Mouse (Mus musculus) regulatory T cell (primary cell): ENCODE measurements around the gene Cenpv.

Experiments used
- in situ Hi-C: fragments of 300-600 bp; cut with MboI, MseI; formaldehyde crosslinking; loops from one replicate; pipeline ENCODE4 v1.15.1; 2025; ENCODE audit warnings: high pct_unique_total_duplicates

The Cenpv gene

DNA sequence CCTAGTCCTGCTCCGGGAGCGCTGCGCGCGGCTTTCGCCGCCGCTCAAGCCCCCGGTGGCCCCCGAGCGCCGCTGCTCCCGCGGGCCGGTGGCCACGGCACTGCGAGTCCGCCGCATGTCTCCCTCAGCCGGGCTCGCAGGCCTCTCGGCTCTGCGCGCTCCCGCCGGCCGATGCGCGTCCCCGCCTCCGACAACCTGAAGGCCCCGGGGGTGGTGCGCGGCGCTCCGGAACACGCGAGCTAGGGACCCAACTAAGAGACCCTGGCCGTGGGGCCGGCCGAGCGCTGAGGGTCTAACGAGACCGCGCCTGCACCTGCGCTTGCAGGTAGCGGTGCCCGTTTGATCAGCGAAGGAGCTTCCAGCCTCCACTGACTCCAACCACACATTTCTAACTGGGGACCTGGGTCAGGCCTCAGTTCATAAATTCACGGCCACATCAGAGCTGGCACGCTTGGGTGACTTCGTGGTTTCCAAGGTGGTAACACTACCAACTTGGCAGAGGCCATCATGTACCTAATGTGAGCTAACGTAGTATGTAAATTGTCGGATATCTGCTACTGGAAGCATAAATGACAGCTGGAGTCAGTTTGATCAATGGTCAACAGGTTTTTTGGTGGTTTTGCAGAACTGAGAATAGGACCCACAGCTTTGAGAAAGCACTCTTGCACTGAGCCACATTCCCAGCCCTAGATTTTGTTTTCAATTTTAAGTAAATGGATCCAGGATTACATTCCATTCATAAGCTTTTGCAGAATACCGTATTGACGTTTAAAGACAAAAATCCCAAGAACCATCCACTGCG lies at the start of gene Cenpv:
Cenpv (minus strand) TSS at position 173 of the 802 bp plus-strand sequence.
- in situ Hi-C loops = no loop called here

DNA sequence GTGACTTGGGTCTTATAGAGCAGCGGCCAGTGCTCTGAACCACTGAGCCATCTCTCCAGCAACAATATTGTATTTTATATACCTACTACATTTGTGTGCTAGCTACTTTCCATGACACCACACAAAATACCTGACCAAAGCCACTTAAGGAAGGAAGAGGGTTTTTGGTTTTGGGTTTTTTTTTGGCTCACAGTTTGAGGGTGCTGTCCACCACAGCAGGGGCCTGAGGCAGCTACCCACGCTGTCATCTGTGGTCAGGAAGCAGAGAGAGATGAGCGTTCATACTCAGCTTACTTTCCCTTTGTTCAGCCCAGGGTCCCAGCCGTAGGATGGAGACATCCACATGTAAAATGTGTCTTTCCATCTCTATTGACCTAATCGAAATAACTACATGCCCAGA lies 48.0 kb upstream of the Cenpv start:
- in situ Hi-C loops = loop anchor here (5.0 kb wide), 1 partner anchor 105 kb away; no protein-coding TSS in a partner anchor

DNA sequence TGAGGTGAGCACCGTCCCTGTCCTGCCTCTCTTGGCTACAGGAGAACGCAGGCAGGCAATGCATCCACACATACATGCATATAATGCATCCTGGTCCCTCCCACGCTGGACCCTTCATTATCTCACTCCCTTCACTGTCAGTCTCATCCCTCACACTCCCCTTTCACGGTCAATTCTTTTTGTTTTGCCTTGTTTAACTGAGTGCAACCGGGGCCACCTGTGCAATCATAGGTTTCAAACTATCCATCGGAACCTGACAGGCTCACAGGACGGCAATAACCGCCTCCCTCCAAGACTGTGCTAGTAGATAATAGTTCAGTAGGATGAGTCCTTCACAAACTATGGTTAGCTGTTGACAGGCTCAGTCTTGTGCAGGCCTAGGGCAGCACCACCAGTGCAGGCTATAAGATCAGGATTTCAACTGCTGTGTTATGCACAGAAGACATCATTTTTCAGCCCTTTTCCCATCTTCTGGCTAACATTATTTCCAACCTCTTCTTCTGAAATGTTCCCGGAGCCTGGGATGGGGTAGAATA lies 45.7 kb upstream of the Cenpv start:
- in situ Hi-C loops = loop anchor here (5.0 kb wide), 1 partner anchor 102 kb away; no protein-coding TSS in a partner anchor

DNA sequence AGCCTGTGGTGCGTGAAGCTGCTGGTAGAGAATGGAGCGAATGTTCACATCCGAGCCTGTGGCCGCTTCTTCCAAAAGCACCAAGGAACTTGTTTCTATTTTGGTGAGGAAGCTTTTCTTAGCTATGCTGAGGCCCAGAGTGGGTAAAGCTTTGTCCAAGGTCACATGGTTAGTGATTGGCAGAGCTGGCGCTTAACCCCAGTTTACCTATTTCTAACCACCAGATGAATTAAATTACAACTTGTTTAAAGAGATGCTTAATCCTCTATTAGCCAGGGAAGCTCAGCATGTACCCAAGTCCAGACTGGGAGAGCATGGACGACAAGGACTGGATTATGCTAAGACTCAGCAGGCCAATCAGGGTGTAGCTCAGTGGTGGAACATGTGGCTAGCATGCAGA lies 44.0 kb upstream of the Cenpv start:
- in situ Hi-C loops = no loop called here

DNA sequence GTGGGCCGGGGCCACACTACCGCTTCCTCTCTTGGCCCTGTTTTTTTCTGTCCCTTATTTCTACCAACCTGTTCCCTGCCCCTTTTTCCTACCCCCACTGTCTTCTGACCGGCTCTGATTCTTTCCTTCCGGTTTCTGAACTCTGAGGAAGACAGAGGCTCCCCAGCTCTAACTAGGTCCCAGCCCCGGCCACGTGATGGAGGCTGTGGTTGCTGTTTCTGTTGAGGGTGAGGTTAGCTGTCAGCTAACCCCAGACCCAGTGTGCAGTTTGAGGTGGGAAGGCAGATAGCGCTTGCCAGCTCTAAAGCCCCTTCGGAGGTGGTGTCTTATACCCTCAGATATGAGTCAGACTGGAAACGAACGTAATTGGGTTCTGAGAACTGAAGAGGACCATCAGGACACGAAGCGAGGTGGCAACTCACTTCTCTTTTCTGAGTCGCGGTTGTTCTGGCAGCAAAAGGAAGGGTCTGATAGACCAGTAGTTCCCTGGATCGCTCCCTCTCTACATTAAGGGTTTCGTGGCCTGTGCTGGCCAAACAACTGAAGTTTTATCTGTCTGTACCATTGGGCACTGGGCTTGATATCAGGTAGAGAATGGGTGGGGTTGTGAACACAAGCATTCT lies 37.6 kb upstream of the Cenpv start:
- in situ Hi-C loops = no loop called here

DNA sequence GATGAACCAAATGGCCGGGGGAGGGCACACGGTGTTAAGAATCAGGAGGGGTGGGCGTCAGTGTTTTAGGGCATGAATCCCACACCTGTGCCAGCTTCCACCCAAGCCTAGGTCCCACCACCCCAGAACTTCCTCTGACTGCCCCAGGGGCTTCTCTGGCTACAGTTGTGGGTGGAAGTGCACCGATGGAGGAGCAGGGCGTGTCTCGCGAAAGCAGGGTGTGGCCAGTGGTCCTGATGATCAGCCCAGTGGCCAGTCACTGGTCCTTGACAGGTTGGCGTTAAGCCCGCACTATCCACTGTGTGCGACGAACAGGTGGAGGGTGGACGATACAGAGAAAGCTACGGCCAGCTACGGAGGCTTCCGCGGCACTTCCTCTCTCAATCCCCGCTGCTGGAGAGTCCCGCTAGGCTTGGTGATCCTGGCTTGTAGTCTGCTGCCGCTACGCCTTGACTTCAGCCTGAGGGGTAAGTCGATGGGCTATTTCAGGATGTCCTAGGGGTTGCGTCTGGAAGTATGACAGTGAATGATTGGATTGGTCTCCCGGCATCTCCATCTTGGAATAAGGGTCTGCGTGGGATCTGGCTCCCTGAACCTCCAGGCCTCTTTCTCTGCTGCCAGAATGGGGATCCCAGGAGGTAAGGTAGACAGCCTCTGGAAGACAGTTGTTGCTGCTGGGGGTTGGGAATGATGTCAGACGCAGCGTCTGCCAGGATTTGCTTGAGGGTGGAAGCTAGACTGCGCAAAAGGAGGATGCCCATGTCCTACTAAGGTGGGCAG lies 36.8 kb upstream of the Cenpv start:
- in situ Hi-C loops = no loop called here

DNA sequence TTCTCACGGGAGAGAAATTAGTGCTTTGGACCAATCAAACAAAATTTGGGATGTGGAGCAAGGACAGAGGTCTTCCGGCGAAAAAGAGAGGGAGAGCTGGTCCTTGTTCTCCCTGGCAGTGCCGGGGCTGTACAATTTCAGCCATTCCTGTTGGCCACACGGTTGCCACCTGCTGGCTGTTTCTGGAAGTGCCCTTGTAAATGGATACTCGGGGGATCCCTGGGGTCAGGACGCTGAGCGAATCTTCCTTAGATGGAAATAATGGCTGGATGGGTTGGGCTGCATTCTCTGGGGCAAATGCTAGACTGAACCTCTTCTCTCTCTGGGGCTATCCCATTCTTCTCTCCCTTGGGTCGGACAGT lies 36.2 kb upstream of the Cenpv start:
- in situ Hi-C loops = no loop called here

DNA sequence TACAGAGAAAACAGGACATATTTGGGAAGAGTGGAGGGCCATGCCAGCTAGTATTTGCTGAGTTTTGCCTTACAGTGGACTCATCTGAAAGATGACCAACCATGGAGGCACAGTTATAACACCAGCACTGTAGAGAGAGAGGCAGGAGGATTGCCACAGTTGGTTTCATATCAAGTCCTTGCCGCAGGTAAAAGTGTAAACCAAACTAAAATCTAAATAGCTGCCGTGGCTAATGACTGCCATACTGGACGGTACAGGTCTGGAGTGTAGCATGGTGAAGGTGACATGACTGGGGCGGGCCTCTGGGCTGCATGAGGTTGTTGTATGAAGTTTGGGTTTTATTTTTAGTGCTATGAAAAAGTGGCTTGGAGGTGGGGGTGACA lies 35.6 kb upstream of the Cenpv start:
- in situ Hi-C loops = no loop called here

DNA sequence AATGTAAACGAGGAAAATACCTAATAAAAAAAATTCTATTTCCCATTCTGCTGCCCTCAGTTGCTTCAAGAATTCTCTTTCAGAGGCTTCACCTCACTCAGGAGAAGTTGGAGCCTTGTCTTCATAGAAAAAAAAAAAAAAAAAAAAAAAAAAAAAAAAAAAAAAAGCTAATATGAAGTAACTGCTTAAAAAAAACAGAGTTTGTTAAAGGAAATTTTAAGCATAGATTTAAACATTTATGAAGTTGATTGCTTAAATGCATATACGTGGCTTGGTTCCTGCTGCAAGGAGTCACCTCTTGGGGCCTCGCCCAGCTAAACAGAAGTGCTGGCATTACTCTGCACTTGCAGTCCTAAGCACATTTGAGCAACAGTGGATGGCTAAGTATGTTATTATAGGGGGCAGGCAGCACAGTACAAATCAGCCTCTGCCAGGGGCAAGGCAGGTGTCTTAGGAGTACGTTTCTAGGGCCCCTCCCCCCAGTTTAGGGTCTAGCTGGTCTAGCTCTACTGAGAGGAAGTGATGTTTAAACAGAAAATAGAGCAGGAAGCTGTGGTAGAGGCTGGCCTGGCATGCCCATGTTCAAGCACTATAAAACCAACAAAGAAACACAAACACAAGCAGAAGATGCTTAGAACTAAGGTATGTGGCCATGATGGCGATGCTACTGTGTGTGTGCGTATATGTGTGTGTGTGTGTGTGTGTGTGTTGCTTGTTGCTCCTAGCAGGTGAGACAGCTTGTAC lies 35.1 kb upstream of the Cenpv start, which contains the start of gene Trpv2:
Trpv2 (plus strand) TSS at position 528 of the 744 bp plus-strand sequence.
- in situ Hi-C loops = no loop called here

DNA sequence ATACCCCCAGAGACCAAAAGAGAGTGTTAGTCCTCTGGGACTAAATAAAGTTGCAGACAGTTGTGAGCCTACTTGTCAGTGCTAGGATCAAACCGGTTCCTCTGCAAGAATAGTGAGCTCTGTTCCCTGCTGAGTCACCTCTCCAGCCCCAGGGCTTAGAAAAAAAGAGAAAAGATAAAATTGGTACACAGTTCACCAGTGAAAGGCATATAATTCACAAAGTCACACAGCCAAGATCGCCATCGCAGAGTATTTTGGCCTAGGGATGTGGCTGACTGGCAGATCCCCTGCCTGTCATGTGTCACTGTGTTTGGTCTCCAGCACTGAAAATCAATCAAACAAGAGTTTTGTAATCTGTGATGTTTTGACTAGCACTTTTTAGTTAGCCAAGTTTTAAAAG lies 29.2 kb upstream of the Cenpv start:
- in situ Hi-C loops = no loop called here

DNA sequence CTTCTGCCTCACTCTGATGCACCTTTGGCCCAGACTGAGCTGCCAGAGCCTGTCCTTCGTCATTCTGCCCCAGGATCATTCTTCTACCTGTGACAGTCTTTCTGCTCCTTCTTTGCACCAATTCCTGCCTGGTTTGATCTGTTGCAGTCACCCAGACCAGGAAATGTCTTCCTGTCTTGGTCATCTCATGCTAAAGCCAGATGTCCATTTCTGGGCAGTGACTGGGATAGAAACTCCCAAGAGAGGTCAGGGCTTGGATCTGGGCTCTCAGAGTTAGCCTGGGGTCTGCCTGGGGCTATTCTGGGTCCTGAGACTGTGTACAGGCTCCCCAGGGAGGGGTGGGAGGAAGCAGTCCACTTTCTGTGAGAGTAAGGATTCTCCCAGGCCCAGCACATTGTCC lies 27.1 kb upstream of the Cenpv start:
- in situ Hi-C loops = no loop called here

DNA sequence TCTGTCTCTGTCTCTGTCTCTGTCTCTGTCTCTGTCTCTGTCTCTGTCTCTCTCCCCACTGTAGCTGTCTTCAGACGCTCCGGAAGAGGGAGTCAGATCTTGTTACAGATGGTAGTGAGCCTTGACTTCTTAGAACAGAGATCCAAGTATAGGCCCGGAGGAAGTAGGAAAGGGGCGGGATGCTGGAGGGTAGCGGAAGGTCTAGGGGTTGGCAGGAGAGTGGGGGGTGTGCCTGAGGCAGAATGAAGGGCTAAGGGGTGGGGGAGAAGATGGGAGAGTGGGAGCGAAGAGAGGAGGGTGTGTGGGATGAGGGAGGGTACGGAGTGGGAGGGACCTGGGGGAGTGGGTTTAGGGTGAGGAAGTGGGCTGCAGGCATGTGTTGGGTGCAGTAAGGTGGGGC lies 26.7 kb upstream of the Cenpv start:
- in situ Hi-C loops = no loop called here

DNA sequence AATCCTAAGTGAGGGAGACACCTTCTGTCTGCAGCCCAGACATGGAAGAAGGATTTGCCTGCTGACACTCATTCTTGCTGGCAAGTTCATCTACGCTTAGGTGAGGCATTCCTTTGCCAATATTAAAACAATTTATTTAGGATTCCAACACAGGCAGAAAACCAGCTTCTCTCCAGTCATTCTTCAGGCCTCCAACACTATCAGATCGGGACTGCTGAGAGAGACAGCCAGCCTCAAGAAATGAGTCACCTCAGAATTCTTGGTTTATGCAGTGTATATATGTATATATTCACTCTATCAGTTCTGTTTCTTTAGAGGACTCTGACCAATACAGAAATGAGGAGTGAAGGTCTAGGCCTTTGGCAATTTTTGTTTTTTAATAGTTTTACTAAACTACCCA lies 24.5 kb upstream of the Cenpv start:
- in situ Hi-C loops = no loop called here

DNA sequence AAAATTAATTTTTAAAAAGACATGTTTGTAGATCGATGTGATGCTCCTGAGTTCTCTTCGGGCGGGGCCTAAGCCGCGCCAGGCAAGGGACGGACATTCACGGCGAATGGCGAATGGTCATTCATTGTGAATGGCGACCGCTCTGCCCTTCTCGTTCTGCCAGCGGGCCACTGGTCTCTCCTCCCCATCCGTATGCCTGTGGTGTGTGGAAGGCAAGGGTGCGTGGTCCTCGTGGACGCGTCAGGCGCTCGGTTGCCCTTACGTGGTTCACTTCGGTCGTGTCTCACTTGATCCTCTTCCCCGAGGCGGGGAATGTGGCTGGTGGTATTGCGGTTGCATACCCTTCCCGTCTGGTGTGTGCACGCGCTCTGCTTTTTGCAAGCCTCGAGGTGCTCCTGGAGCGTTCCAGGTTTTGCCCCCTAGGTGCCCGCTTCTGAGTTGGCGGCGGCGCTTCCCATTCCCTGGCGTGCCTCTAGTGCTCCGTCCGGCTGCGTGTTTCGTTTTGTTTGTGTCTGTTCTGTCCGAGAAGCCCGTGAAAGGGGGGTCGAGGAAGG lies 21.5 kb upstream of the Cenpv start:
- in situ Hi-C loops = no loop called here

DNA sequence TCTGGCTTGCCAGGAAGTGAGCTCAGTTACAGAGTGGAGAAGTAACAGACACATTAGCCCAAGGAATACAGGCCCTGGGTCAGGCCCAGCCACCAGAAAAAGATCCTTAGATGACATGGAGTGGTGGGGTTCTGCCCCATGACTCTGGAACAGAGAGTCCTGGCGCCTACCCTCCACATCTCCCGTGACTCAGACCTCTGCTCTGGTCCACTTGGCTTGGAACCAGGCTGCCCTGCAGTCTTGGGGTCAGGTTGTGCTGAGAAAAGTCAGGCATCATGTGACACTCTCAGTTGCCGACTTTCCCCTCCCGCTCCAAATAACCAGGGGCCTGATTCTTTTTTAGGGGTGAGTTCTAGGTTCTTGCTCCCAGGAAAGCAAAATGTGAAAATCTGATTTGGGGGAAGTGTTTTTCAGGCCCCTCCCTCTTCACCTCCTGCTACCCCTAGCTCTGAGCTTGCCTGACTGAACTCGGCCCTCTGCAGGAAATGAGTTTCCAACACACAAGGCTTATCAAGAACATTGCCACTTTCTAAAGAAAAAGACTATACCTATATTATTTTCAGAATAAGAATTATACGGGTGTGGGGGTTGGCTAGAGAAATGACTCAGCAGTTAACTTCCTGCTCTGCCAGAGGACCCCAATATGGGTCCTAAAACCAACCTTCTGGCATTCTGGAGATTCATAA lies 20.0 kb upstream of the Cenpv start:
- in situ Hi-C loops = no loop called here

DNA sequence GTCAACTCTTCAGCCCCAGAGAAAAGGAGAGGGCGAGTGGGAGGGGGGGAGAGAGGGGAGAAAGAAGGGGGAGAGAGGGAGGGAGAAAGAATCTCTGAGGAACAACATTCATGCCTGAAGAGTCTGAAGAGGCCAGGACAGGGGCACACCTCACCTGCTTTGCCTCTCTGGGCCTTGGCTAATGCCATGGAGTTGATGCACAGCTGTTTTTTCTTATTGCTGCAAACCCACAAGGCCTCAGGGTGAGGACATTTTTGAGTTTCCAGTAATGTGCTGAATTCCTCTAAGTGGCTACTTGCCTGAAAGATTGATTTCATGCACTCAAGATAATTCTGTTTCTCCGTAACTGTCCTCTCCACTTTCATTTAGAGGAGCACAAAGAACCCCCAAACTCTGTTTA lies 19.1 kb upstream of the Cenpv start:
- in situ Hi-C loops = no loop called here

DNA sequence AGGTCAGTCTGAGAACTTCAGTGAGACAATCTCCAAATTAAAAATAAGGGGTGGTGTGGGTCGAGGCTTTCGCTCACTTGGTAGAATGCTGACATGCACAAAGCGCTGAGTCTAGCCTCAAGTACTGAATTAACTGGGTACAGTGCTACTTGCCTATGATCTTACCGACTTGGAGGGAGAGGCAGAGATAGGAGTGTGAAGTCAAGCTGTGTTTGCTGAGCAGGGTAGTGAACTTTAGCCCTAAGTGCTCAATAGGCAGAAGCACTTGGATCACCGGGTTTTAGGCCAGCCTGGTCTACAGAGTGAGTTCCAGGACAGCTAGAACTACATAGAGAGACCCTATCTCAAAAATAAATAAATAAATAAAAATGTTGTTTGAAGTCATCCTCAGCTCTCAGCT lies 18.1 kb upstream of the Cenpv start:
- in situ Hi-C loops = no loop called here

DNA sequence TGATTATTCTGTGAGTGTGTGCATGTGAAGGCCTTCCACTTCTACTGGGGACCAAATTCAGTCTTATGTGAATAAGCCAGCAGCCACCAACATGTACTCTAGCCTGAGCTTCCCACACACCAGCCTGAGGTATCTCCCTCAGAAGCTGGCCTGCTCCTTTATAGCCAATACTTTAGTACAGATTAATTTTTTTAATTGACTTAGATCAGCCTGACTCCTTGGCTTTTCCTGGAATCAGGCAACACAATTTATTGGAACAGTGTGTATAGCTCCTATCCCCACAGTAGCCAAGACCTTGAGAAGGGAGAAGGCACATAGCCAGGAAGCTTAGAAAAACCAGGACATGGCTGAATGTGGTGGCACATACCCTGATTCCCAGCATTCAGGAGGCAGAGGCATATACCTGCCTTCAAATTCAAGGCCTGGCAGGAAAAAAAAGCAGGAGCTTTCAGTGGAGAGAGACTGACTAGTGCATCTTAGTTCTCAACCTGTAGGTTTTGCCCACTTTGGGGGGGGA lies 16.9 kb upstream of the Cenpv start:
- in situ Hi-C loops = no loop called here

DNA sequence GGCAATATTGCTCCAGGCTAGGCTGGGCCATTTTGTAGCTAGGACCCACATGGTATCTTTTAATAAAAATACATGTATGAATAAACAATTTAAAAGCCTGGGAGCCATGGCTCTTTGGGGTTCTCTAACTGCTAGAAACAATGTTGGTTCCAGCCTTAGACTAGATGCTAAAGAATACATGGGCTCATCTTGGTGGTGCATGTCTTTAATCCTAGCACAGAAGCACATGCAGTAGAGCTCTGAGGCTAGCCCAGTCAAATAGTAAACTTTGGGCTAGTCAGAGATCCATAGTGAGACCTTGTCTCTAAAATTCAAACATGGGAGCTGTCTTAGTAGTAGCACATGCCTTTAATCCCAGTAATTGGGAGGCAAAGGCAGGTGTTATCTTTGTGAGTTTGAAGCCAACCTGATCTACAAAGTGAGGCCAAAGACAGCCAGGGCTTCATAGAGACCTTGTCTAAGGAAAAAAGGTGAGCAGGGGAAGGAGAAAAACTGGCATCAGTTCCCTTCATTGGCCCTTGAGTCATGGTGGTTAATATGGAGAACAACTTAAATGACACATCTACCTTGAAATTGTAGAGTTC lies 16.0 kb upstream of the Cenpv start:
- in situ Hi-C loops = no loop called here
